Mouse (Mus musculus) MEL (cell line): ENCODE results near the gene Lemd1. TPM values are rescaled to one million over a fixed set of nuclear protein-coding genes. Genes with fewer than 3 reads are reported as not detected.

Source experiments
- DNase-seq: peaks from one replicate; pipeline ENCODE4 v3.0.0; 2011; ENCODE audit warnings: low read depth, low spot score
- H3K27ac ChIP-seq: 2 replicates; pipeline ENCODE4 v1.5.1; 2012; ENCODE audit warnings: low read depth, mild to moderate bottlenecking, control low read depth, low read length, moderate library complexity; ENCODE audit not compliant: control insufficient read depth
- H3K27me3 ChIP-seq, 2 experiments: fragments of 150-350 bp in 1 of 2; sonication (generic) in 1 of 2; 2 replicates each; pipeline ENCODE4 v1.6.1; 2012; ENCODE audit warnings: low read length in 2 of 2, mild to moderate bottlenecking in 2 of 2, improper control_type of control experiment in 1 of 2, moderate library complexity in 1 of 2; ENCODE audit not compliant: insufficient read depth in 2 of 2, control insufficient read depth in 1 of 2
- H3K36me3 ChIP-seq, 2 experiments: 2 replicates each; pipeline ENCODE4 v1.6.1; 2012 to 2014; ENCODE audit warnings: low read length in 2 of 2, improper control_type of control experiment in 1 of 2, inconsistent platforms in 1 of 2, mild to moderate bottlenecking in 1 of 2; ENCODE audit not compliant: insufficient read depth in 2 of 2, control insufficient read depth in 1 of 2
- H3K4me1 ChIP-seq, 2 experiments: fragments of 150-350 bp in 1 of 2; sonication (generic) in 1 of 2; 2 replicates each; pipeline ENCODE4 v1.6.1; 2012; ENCODE audit warnings: low read length in 2 of 2, improper control_type of control experiment in 1 of 2, mild to moderate bottlenecking in 1 of 2; ENCODE audit not compliant: insufficient read depth in 2 of 2, control insufficient read depth in 1 of 2
- H3K4me3 ChIP-seq, 2 experiments: fragments of 150-350 bp in 1 of 2; sonication (generic) in 1 of 2; 2 replicates each; pipeline ENCODE4 v1.5.1; 2012; ENCODE audit warnings: low read depth in 2 of 2, low read length in 2 of 2, mild to moderate bottlenecking in 2 of 2, moderate library complexity in 2 of 2, control low read depth in 1 of 2, improper control_type of control experiment in 1 of 2; ENCODE audit not compliant: control insufficient read depth in 1 of 2, insufficient read depth in 1 of 2
- H3K79me2 ChIP-seq: 2 replicates; pipeline ENCODE4 v1.6.1; 2012; ENCODE audit warnings: mild to moderate bottlenecking, low read length, moderate library complexity; ENCODE audit not compliant: control insufficient read depth, poor library complexity, insufficient read depth
- H3K9ac ChIP-seq: 2 replicates; pipeline ENCODE4 v1.6.1; 2012; ENCODE audit warnings: low read depth, mild to moderate bottlenecking, control low read depth, low read length, moderate library complexity; ENCODE audit not compliant: control insufficient read depth, poor library complexity, severe bottlenecking
- H3K9me3 ChIP-seq: fragments of 150-350 bp; sonication (generic); replicated peaks from 2 replicates; pipeline ENCODE4 v1.6.1; 2012; ENCODE audit warnings: mild to moderate bottlenecking, low read length, improper control_type of control experiment, moderate library complexity; ENCODE audit not compliant: insufficient read depth
- BHLHE40 ChIP-seq: IDR thresholded peaks from 2 replicates; pipeline ENCODE4 v1.6.1; 2012; ENCODE audit warnings: low read depth, mild to moderate bottlenecking, inconsistent platforms, low read length, improper control_type of control experiment, borderline replicate concordance
- CTCF ChIP-seq, 3 experiments: IDR thresholded peaks in 2 of 3; conservative IDR thresholded peaks in 1 of 3; 2 replicates each; pipeline ENCODE4 v1.5.1; 2011 to 2012; ENCODE audit warnings: low read length in 3 of 3, low read depth in 2 of 3, mild to moderate bottlenecking in 2 of 3, improper control_type of control experiment in 1 of 3, inconsistent platforms in 1 of 3, mixed read lengths in 1 of 3, moderate library complexity in 1 of 3; ENCODE audit not compliant: control insufficient read depth in 1 of 3, insufficient read depth in 1 of 3, poor library complexity in 1 of 3, severe bottlenecking in 1 of 3
- E2F4 ChIP-seq: IDR thresholded peaks from 2 replicates; pipeline ENCODE4 v1.6.1; 2011; ENCODE audit warnings: low read depth, low read length, improper control_type of control experiment, borderline replicate concordance
- ELF1 ChIP-seq: IDR thresholded peaks from 2 replicates; pipeline ENCODE4 v1.6.1; 2014; ENCODE audit warnings: low read depth, mild to moderate bottlenecking, inconsistent platforms, low read length, improper control_type of control experiment, moderate library complexity
- EP300 ChIP-seq, 2 experiments: IDR thresholded peaks; 2 replicates each; pipeline ENCODE4 v1.6.1; 2011; ENCODE audit warnings: improper control_type of control experiment in 2 of 2, low read length in 2 of 2, low read depth in 1 of 2, mild to moderate bottlenecking in 1 of 2
- ETS1 ChIP-seq: IDR thresholded peaks from 2 replicates; pipeline ENCODE4 v1.6.1; 2012; ENCODE audit warnings: low read depth, mild to moderate bottlenecking, inconsistent platforms, low read length, improper control_type of control experiment, moderate library complexity
- GABPA ChIP-seq: IDR thresholded peaks from 2 replicates; pipeline ENCODE4 v1.6.1; 2012; ENCODE audit warnings: low read depth, mild to moderate bottlenecking, inconsistent platforms, low read length, improper control_type of control experiment, moderate library complexity
- HCFC1 ChIP-seq: IDR thresholded peaks from 2 replicates; pipeline ENCODE4 v1.6.1; 2012; ENCODE audit warnings: low read depth, mild to moderate bottlenecking, inconsistent platforms, low read length, improper control_type of control experiment, moderate library complexity
- JUND ChIP-seq: IDR thresholded peaks from 2 replicates; pipeline ENCODE4 v1.6.1; 2011; ENCODE audit warnings: low read depth, mild to moderate bottlenecking, improper control_type of control experiment, low read length
- MAZ ChIP-seq: IDR thresholded peaks from 2 replicates; pipeline ENCODE4 v1.6.1; 2012; ENCODE audit warnings: low read depth, mild to moderate bottlenecking, inconsistent platforms, low read length, improper control_type of control experiment
- MEF2A ChIP-seq: IDR thresholded peaks from 2 replicates; pipeline ENCODE4 v1.6.1; 2014; ENCODE audit warnings: low read depth, mild to moderate bottlenecking, inconsistent platforms, low read length, improper control_type of control experiment; ENCODE audit not compliant: poor library complexity, insufficient replicate concordance, severe bottlenecking; ENCODE audit errors: extremely low read depth
- MXI1 ChIP-seq: IDR thresholded peaks from 2 replicates; pipeline ENCODE4 v1.6.1; 2011; ENCODE audit warnings: mild to moderate bottlenecking, low read depth, low read length, improper control_type of control experiment
- NELFE ChIP-seq: IDR thresholded peaks from 2 replicates; pipeline ENCODE4 v1.6.1; 2011; ENCODE audit warnings: low read depth, low read length, improper control_type of control experiment
- NRF1 ChIP-seq: IDR thresholded peaks from 2 replicates; pipeline ENCODE4 v1.6.1; 2014; ENCODE audit warnings: low read depth, mild to moderate bottlenecking, inconsistent platforms, low read length, improper control_type of control experiment, moderate library complexity; ENCODE audit not compliant: poor library complexity, insufficient read depth, severe bottlenecking
- POLR2AphosphoS2 ChIP-seq: IDR thresholded peaks from 2 replicates; pipeline ENCODE4 v1.6.1; 2011; ENCODE audit warnings: low read length, improper control_type of control experiment
- POLR2AphosphoS5 ChIP-seq: IDR thresholded peaks from 2 replicates; pipeline ENCODE4 v1.6.1; 2012; ENCODE audit warnings: low read depth, borderline replicate concordance, mild to moderate bottlenecking, inconsistent platforms, low read length, moderate library complexity, mixed read lengths
- RAD21 ChIP-seq: IDR thresholded peaks from 2 replicates; pipeline ENCODE4 v1.6.1; 2011; ENCODE audit warnings: mild to moderate bottlenecking, low read depth, low read length, improper control_type of control experiment
- SIN3A ChIP-seq: IDR thresholded peaks from 2 replicates; pipeline ENCODE4 v1.6.1; 2012; ENCODE audit warnings: low read length, improper control_type of control experiment, inconsistent platforms
- SMC3 ChIP-seq: IDR thresholded peaks from 2 replicates; pipeline ENCODE4 v1.6.1; 2011; ENCODE audit warnings: low read depth, low read length, improper control_type of control experiment
- TBP ChIP-seq: IDR thresholded peaks from 2 replicates; pipeline ENCODE4 v1.8.0; 2011; ENCODE audit warnings: low read depth, low read length, improper control_type of control experiment
- TCF12 ChIP-seq: IDR thresholded peaks from 2 replicates; pipeline ENCODE4 v1.6.1; 2014; ENCODE audit warnings: low read depth, mild to moderate bottlenecking, inconsistent platforms, low read length, improper control_type of control experiment, moderate library complexity
- UBTF ChIP-seq: IDR thresholded peaks from 2 replicates; pipeline ENCODE4 v1.6.1; 2012; ENCODE audit warnings: low read depth, mild to moderate bottlenecking, inconsistent platforms, low read length, improper control_type of control experiment, moderate library complexity, borderline replicate concordance; ENCODE audit not compliant: insufficient read depth
- USF2 ChIP-seq, 2 experiments: IDR thresholded peaks; 2 replicates each; pipeline ENCODE4 v1.6.1; 2011 to 2012; ENCODE audit warnings: improper control_type of control experiment in 2 of 2, low read length in 2 of 2, borderline replicate concordance in 1 of 2, inconsistent platforms in 1 of 2, low read depth in 1 of 2, mild to moderate bottlenecking in 1 of 2; ENCODE audit not compliant: insufficient read depth in 1 of 2
- ZKSCAN1 ChIP-seq: IDR thresholded peaks from 2 replicates; pipeline ENCODE4 v1.6.1; 2012; ENCODE audit warnings: low read depth, mild to moderate bottlenecking, inconsistent platforms, low read length, improper control_type of control experiment, moderate library complexity
- ZMIZ1 ChIP-seq: IDR thresholded peaks from 2 replicates; pipeline ENCODE4 v1.6.1; 2012; ENCODE audit warnings: low read depth, mild to moderate bottlenecking, inconsistent platforms, low read length, improper control_type of control experiment, moderate library complexity
- ZNF384 ChIP-seq: IDR thresholded peaks from 2 replicates; pipeline ENCODE4 v1.6.1; 2012; ENCODE audit warnings: low read depth, mild to moderate bottlenecking, inconsistent platforms, low read length, improper control_type of control experiment
- polyA plus RNA-seq, 2 experiments: library from polyadenylated mRNA; stranded (reverse) in 1 of 2; unstranded in 1 of 2; fragments of >175 nt in 1 of 2; fragments of >200 nt in 1 of 2; gene quantifications; 2 replicates each; pipeline versions ENCODE4 v1.2.1 to v1.2.4; 2012; ENCODE audit warnings: low replicate concordance in 2 of 2, low read depth in 1 of 2; ENCODE audit not compliant: insufficient read length in 2 of 2, insufficient read depth in 1 of 2, missing spikeins in 1 of 2
- total RNA-seq: library from RNA; depleted of rRNA; stranded (reverse); fragments of 300-350 nt; gene quantifications from 2 replicates; pipeline ENCODE4 v1.2.3, GENCODE M21; 2012

Lemd1 gene
- total and polyA plus RNA-seq, 3 experiments: not detected

GRCm38 (mm10) chr1:132301242-132301641, 110.0 kb downstream of the Lemd1 start:
- no peaks in the 10 kb centered on the region for H3K4me1 ChIP-seq
- DNase-seq: no peak
- H3K36me3 ChIP-seq: no peaks in the 10 kb centered on the region
- H3K9me3 ChIP-seq: no peaks in the 10 kb centered on the region
- peaks cover 4 to 5% of the 10 kb centered on the region in 2 experiments; a peak in 3 of 4 replicates for H3K27me3 ChIP-seq
- TF ChIP-seq ZMIZ1 (no peak), POLR2AphosphoS2 (no peak), MXI1 (no peak), TCF12 (no peak), NELFE (no peak), USF2 (IDR thresholded peaks at IDR 0.05; ENCODE audit: borderline replicate concordance in 1 of 2, insufficient read depth in 1 of 2, low read depth in 1 of 2, low read length in 2 of 2) (no peak), HCFC1 (no peak), ELF1 (no peak), EP300 (IDR thresholded peaks at IDR 0.05; ENCODE audit: low read depth in 1 of 2, low read length in 2 of 2) (no peak), TBP (no peak), JUND (no peak), NRF1 (no peak), RAD21 (no peak), GABPA (no peak), MEF2A (no peak), ETS1 (no peak), CTCF (IDR thresholded peaks at IDR 0.05 in 2 of 3, conservative IDR thresholded peaks at IDR 0.05 in 1 of 3; ENCODE audit: control insufficient read depth in 1 of 3, insufficient read depth in 1 of 3, low read depth in 2 of 3, low read length in 3 of 3, poor library complexity in 1 of 3, severe bottlenecking in 1 of 3) (no peak), ZNF384 (no peak)
- H3K27ac ChIP-seq: no peak overlapping the region
- no peak overlapping the region for H3K4me3 ChIP-seq
- H3K79me2 ChIP-seq: no peaks in the 10 kb centered on the region
- no peak overlapping the region for H3K9ac ChIP-seq

- no peak for DNase-seq
- no peaks in the 10 kb centered on the region for H3K79me2 ChIP-seq
- H3K27me3 ChIP-seq: peaks cover 4 to 5% of the 10 kb centered on the region in 2 experiments; a peak in 3 of 4 replicates
- TF ChIP-seq TBP (no peak), UBTF (no peak), BHLHE40 (no peak), ZKSCAN1 (no peak), MEF2A (no peak), MAZ (no peak), SIN3A (no peak), SMC3 (no peak), POLR2AphosphoS5 (no peak), NELFE (no peak), NRF1 (no peak), USF2 (IDR thresholded peaks at IDR 0.05; ENCODE audit: borderline replicate concordance in 1 of 2, insufficient read depth in 1 of 2, low read depth in 1 of 2, low read length in 2 of 2) (no peak), GABPA (no peak), E2F4 (no peak), POLR2AphosphoS2 (no peak)
- H3K27ac ChIP-seq: no peak overlapping the region
- no peaks in the 10 kb centered on the region for H3K4me1 ChIP-seq
- H3K36me3 ChIP-seq: no peaks in the 10 kb centered on the region
- H3K9ac ChIP-seq: no peak overlapping the region
- no peak overlapping the region for H3K4me3 ChIP-seq
- no peaks in the 10 kb centered on the region for H3K9me3 ChIP-seq
These were observed 111.2 kb downstream of the Lemd1 start for GRCm38 (mm10) chr1:132302341-132302866.
